Mouse (Mus musculus) naive thymus-derived CD4-positive, alpha-beta T cell, adult 2 months (primary cell): ENCODE data around the gene Zfp534.
A peak's percentile ranks its signal among the peaks of the same experiment; 100 is the strongest.
"Not testable (repeated sequence)": the region's sequence is repeated elsewhere in the genome, so short reads cannot be mapped to it uniquely, and the experiment has no call there.

Source experiments
- DNase-seq: peaks from one replicate; pipeline ENCODE4 v3.0.0-alpha.2; 2011; ENCODE audit warnings: low read depth

Gene Zfp534

GRCm38 (mm10) chr4:147702453-147702852 is at the start of gene Zfp534:
Gene Zfp534, minus strand, starts transcription at chr4:147702553.
- DNase-seq = not testable (repeated sequence)

- not testable (repeated sequence) for DNase-seq
Measured at GRCm38 (mm10) chr4:147746255-147746654, 43.9 kb upstream of the Zfp534 start.

- peak; percentile 37 for DNase-seq
Measured at GRCm38 (mm10) chr4:147738636-147739369, 36.5 kb upstream of the Zfp534 start.

- DNase-seq = not testable (repeated sequence)
Measured at GRCm38 (mm10) chr4:147655245-147655644, 47.1 kb downstream of the Zfp534 start.

- DNase-seq = not testable (repeated sequence)
Measured at GRCm38 (mm10) chr4:147647407-147647806, 54.9 kb downstream of the Zfp534 start.

- not testable (repeated sequence) for DNase-seq
Measured at GRCm38 (mm10) chr4:147642413-147642812, 59.9 kb downstream of the Zfp534 start, which contains the start of gene Zfp979. Gene Zfp979, minus strand, starts transcription at chr4:147642513.

GRCm38 (mm10) chr4:147641932-147642331 is 60.4 kb downstream of the Zfp534 start:
- DNase-seq = not testable (repeated sequence)

- not testable (repeated sequence) for DNase-seq
Measured at GRCm38 (mm10) chr4:147633818-147634262, 68.5 kb downstream of the Zfp534 start.
